Mouse (Mus musculus) lung, embryonic 15.5 days (tissue): Measurements from ENCODE around the gene Slc39a5. TPM values are rescaled to one million over a fixed set of nuclear protein-coding genes. Genes with fewer than 3 reads are reported as not detected.

Source experiments
- ATAC-seq: fragments of 200-750 bp; cut with Nextera tagmentation; 2 replicates; pipeline ENCODE4 v1.8.0; 2017; ENCODE audit warnings: moderate number of reproducible peaks, borderline replicate concordance; ENCODE audit not compliant: low FRiP score, low TSS enrichment; ENCODE audit errors: extremely low read depth
- H3K27ac ChIP-seq: fragments of 300-500 bp; sonication (generic); 2 replicates; pipeline ENCODE4 v1.5.1; 2015; ENCODE audit warnings: moderate library complexity, mild to moderate bottlenecking, inconsistent platforms
- H3K27me3 ChIP-seq: fragments of 300-500 bp; sonication (generic); 2 replicates; pipeline ENCODE4 v1.6.1; 2015; ENCODE audit warnings: inconsistent platforms
- H3K36me3 ChIP-seq: fragments of 300-500 bp; sonication (generic); 2 replicates; pipeline ENCODE4 v1.6.1; 2015; ENCODE audit warnings: inconsistent platforms
- H3K4me1 ChIP-seq: fragments of 300-500 bp; sonication (generic); 2 replicates; pipeline ENCODE4 v1.6.1; 2015; ENCODE audit warnings: inconsistent platforms
- H3K4me2 ChIP-seq: fragments of 300-500 bp; sonication (generic); 2 replicates; pipeline ENCODE4 v1.6.1; 2015; ENCODE audit warnings: inconsistent platforms, mild to moderate bottlenecking, moderate library complexity
- H3K4me3 ChIP-seq: fragments of 300-500 bp; sonication (generic); 2 replicates; pipeline ENCODE4 v1.5.1; 2015; ENCODE audit warnings: mild to moderate bottlenecking, inconsistent platforms
- H3K9ac ChIP-seq: fragments of 300-500 bp; sonication (generic); 2 replicates; pipeline ENCODE4 v1.6.1; 2015; ENCODE audit warnings: inconsistent platforms
- H3K9me3 ChIP-seq: fragments of 300-500 bp; sonication (generic); 2 replicates; pipeline ENCODE4 v1.6.1; 2016; ENCODE audit warnings: inconsistent platforms
- WGBS: fragments of 180-500 bp; shearing (Covaris S2); methylation state at CpG from one replicate; pipeline ENCODE4 v1.1.7; 2015; 5-methylcytosine and 5-hydroxymethylcytosine counted together
- polyA plus RNA-seq: library from polyadenylated mRNA; unstranded; fragments of >200 nt; fragmentation: Nextera tagmentation; extraction: Ambion mirVana; gene quantifications from 2 replicates; pipeline ENCODE4 v1.2.1, GENCODE M21; 2015

Gene Slc39a5
- polyA plus RNA-seq, 1 experiment from 2014 or later = 0.31 TPM

DNA sequence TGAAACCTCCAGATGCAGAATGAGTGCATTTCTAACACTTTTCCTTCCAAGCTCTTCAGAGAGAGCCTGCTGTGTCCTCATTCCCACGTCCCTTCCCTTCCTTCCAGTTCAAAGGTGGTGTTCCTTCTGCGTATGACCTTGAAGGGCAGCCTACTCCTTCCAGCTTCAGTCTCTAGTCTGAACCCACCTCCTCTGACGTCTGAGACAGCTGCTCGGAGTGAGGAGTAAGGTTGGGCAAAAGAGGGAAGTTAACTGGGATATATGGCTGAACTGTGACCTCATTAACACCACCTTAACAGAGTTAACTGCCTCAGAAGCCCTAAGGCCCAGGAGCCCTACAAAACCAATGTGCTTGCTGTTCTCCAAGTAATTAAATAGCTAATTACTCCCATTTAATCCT lies 30.4 kb downstream of the Slc39a5 start:
- no peak overlapping the region for H3K4me3 ChIP-seq
- no peak overlapping the region for H3K27ac ChIP-seq
- H3K4me1 ChIP-seq = peaks cover 14% of the 10 kb centered on the region
- no peaks in the 10 kb centered on the region for H3K36me3 ChIP-seq
- H3K9ac ChIP-seq = no peak overlapping the region
- H3K4me2 ChIP-seq = no peak overlapping the region
- H3K27me3 ChIP-seq = no peaks in the 10 kb centered on the region
- no peak for ATAC-seq
- WGBS = 46% methylated on average over 4 of the region's 4 CpGs
- H3K9me3 ChIP-seq = no peaks in the 10 kb centered on the region

- H3K27me3 ChIP-seq = no peaks in the 10 kb centered on the region
- H3K9me3 ChIP-seq = no peaks in the 10 kb centered on the region
- H3K4me3 ChIP-seq = no peak overlapping the region
- WGBS = 58% methylated on average over 5 of the region's 6 CpGs
- 0 out of 2 replicates have a peak, but pooled peaks cover 4% of the 10 kb centered on the region for H3K36me3 ChIP-seq
- H3K9ac ChIP-seq = no peak overlapping the region
- peaks cover 14% of the 10 kb centered on the region for H3K4me1 ChIP-seq
- no peak overlapping the region for H3K27ac ChIP-seq
- no peak for ATAC-seq
- H3K4me2 ChIP-seq = 0 out of 2 replicates have a peak overlapping the region, but pooled peaks have one; percentile 84
Measured at GRCm38 (mm10) chr10:128370021-128370420, 31.0 kb downstream of the Slc39a5 start.

GRCm38 (mm10) chr10:128369599-128369998 lies 31.4 kb downstream of the Slc39a5 start:
- H3K4me2 ChIP-seq = peak overlapping the region; percentile 84
- H3K27ac ChIP-seq = peak overlapping the region; percentile 97
- H3K4me1 ChIP-seq = peaks cover 14% of the 10 kb centered on the region
- peak overlapping the region; percentile 70 for H3K4me3 ChIP-seq
- peak overlapping the region; percentile 74 for H3K9ac ChIP-seq
- no peaks in the 10 kb centered on the region for H3K9me3 ChIP-seq
- WGBS = 65% methylated on average over 6 of the region's 6 CpGs
- ATAC-seq = no peak
- 0 out of 2 replicates have a peak, but pooled peaks cover 4% of the 10 kb centered on the region for H3K36me3 ChIP-seq
- H3K27me3 ChIP-seq = no peaks in the 10 kb centered on the region

GRCm38 (mm10) chr10:128369218-128369543 lies 31.8 kb downstream of the Slc39a5 start:
- no peak for ATAC-seq
- no peaks in the 10 kb centered on the region for H3K9me3 ChIP-seq
- H3K9ac ChIP-seq = peak overlapping the region; percentile 74
- no peaks in the 10 kb centered on the region for H3K27me3 ChIP-seq
- 0 out of 2 replicates have a peak, but pooled peaks cover 7% of the 10 kb centered on the region for H3K36me3 ChIP-seq
- peak overlapping the region; percentile 97 for H3K27ac ChIP-seq
- peak overlapping the region; percentile 70 for H3K4me3 ChIP-seq
- WGBS = 2% methylated on average over 9 of the region's 9 CpGs
- H3K4me2 ChIP-seq = peak overlapping the region; percentile 84
- H3K4me1 ChIP-seq = peaks cover 14% of the 10 kb centered on the region

GRCm38 (mm10) chr10:128368402-128369217 lies 32.4 kb downstream of the Slc39a5 start, which contains the start of gene Coq10a:
Coq10a (minus strand) TSS chr10:128368997.
- ATAC-seq = peak; percentile 97
- Histone ChIP-seq H3K9ac (peak within 1 kb of the TSS; percentile 74), H3K9me3 (no peaks in the 10 kb centered on the region), H3K27me3 (no peaks in the 10 kb centered on the region), H3K4me3 (peak within 1 kb of the TSS; percentile 70), H3K27ac (peak within 1 kb of the TSS; percentile 97), H3K4me1 (peaks cover 14% of the 10 kb centered on the region), H3K4me2 (peak within 1 kb of the TSS; percentile 84), H3K36me3 (peaks cover 10% of the 10 kb centered on the region)
- under 1% methylated on average over 75 of the region's 87 CpGs for WGBS

- H3K9ac ChIP-seq = peak overlapping the region; percentile 74
- H3K4me3 ChIP-seq = peak overlapping the region; percentile 70
- no peaks in the 10 kb centered on the region for H3K9me3 ChIP-seq
- peaks cover 14% of the 10 kb centered on the region for H3K4me1 ChIP-seq
- WGBS = 14% methylated on average over 19 of the region's 19 CpGs
- ATAC-seq = no peak
- H3K36me3 ChIP-seq = peaks cover 17% of the 10 kb centered on the region
- H3K27ac ChIP-seq = peak overlapping the region; percentile 97
- H3K4me2 ChIP-seq = peak overlapping the region; percentile 84
- no peaks in the 10 kb centered on the region for H3K27me3 ChIP-seq
Measured at GRCm38 (mm10) chr10:128367899-128368401, 33.1 kb downstream of the Slc39a5 start.

DNA sequence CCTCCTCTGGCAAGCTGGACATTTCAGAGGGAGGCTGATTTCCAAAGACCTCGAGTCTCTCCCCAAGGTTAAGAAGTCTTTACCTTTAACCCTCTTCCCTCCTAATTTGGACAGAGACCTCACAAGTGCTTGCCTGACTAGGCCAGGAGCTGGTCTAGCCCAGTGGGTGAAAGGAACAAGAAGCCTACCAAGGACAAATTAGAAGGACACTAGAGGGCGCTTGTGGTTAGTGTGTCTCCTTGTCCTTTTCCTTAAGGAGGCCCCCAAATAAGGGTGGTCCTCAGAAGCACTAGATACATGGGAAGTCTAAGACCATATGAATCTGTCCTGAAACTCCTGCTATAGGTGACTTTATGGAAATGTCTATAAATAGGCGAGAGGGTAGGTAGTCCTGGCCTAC lies 38.5 kb downstream of the Slc39a5 start:
- Histone ChIP-seq H3K36me3 (peaks cover 70% of the 10 kb centered on the region), H3K4me1 (peaks cover 2% of the 10 kb centered on the region), H3K4me3 (no peak overlapping the region), H3K9me3 (no peaks in the 10 kb centered on the region), H3K27me3 (no peaks in the 10 kb centered on the region), H3K9ac (no peak overlapping the region), H3K27ac (no peak overlapping the region), H3K4me2 (no peak overlapping the region)
- 39% methylated on average over 3 of the region's 3 CpGs for WGBS
- no peak; the same call in 1 of the 2 replicates for ATAC-seq

- Histone ChIP-seq H3K4me2 (no peak overlapping the region), H3K27ac (no peak overlapping the region), H3K9me3 (no peaks in the 10 kb centered on the region), H3K4me3 (no peak overlapping the region), H3K4me1 (no peaks in the 10 kb centered on the region), H3K27me3 (no peaks in the 10 kb centered on the region), H3K36me3 (peaks cover 77% of the 10 kb centered on the region), H3K9ac (no peak overlapping the region)
- no peak for ATAC-seq
- 86% methylated on average over 6 of the region's 6 CpGs for WGBS
Measured at GRCm38 (mm10) chr10:128361836-128362235, 39.2 kb downstream of the Slc39a5 start.

DNA sequence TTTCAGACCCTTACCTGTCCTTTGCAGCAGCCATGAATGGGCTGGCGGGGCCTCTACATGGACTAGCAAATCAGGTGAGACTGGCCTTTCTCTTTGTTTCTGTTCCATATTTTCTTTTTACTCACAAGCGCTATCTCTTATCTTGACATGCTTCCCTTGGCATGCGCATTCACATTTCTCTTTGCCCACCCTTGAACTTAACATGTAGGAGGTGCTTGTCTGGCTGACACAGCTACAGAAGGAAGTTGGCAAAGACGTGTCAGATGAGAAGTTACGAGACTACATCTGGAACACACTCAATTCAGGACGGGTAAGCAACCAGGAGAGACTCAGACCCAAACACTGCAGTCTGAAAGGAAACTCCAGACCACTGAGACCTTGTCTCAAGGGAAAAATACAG lies 41.8 kb downstream of the Slc39a5 start:
- Histone ChIP-seq H3K4me1 (no peaks in the 10 kb centered on the region), H3K9ac (no peak overlapping the region), H3K4me2 (no peak overlapping the region), H3K4me3 (no peak overlapping the region), H3K36me3 (peaks cover 86% of the 10 kb centered on the region), H3K27me3 (no peaks in the 10 kb centered on the region), H3K27ac (no peak overlapping the region), H3K9me3 (no peaks in the 10 kb centered on the region)
- ATAC-seq = no peak
- WGBS = 76% methylated on average over 6 of the region's 6 CpGs

DNA sequence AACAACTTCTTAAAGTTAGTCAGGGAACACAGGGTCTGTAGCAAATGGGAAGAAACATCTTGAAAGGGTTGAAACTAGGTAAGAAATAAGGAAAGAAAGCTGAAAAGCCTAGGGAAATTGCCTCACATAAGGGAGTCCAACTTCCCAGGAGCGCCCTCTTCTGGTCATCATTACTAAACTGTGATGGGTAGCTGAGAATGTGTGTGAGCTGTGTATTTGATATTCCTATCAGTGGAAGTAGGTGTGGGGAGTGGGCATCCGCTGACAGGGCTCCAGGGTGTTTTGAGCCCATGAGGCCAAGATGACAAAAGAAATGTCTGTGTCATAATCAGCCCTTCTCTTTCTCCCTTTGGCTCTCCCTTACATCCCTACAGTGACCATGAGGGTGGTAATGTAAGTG lies 42.2 kb downstream of the Slc39a5 start:
- Histone ChIP-seq H3K4me3 (no peak overlapping the region), H3K27me3 (no peaks in the 10 kb centered on the region), H3K4me2 (no peak overlapping the region), H3K9ac (no peak overlapping the region), H3K36me3 (peaks cover 88% of the 10 kb centered on the region), H3K9me3 (no peaks in the 10 kb centered on the region), H3K27ac (no peak overlapping the region), H3K4me1 (no peaks in the 10 kb centered on the region)
- WGBS = 39% methylated on average over 2 of the region's 2 CpGs
- no peak for ATAC-seq

GRCm38 (mm10) chr10:128347541-128347940 lies 53.5 kb downstream of the Slc39a5 start:
- H3K27me3 ChIP-seq = no peaks in the 10 kb centered on the region
- H3K36me3 ChIP-seq = peaks cover 26% of the 10 kb centered on the region
- no peak overlapping the region for H3K4me2 ChIP-seq
- no peak overlapping the region for H3K9ac ChIP-seq
- no peak overlapping the region for H3K27ac ChIP-seq
- H3K9me3 ChIP-seq = no peaks in the 10 kb centered on the region
- 84% methylated on average over 8 of the region's 8 CpGs for WGBS
- no peak for ATAC-seq
- no peak overlapping the region for H3K4me3 ChIP-seq
- H3K4me1 ChIP-seq = peaks cover 21% of the 10 kb centered on the region
